Mouse (Mus musculus): Measurements from ENCODE around the gene Ncaph2. TPM values are rescaled to one million over a fixed set of nuclear protein-coding genes. Genes with fewer than 3 reads are reported as not detected.

Ncaph2 gene
- total RNA-seq, 2 experiments from 2014 or later, result 86.6 to 98.1 TPM

GRCm38 (mm10) chr15:89377938-89378828 lies 22.7 kb downstream of the Ncaph2 start:
- ATAC-seq (ENCODE audit: poor library complexity, severe bottlenecking), result no peak; the same call in 1 of the 2 replicates

DNA sequence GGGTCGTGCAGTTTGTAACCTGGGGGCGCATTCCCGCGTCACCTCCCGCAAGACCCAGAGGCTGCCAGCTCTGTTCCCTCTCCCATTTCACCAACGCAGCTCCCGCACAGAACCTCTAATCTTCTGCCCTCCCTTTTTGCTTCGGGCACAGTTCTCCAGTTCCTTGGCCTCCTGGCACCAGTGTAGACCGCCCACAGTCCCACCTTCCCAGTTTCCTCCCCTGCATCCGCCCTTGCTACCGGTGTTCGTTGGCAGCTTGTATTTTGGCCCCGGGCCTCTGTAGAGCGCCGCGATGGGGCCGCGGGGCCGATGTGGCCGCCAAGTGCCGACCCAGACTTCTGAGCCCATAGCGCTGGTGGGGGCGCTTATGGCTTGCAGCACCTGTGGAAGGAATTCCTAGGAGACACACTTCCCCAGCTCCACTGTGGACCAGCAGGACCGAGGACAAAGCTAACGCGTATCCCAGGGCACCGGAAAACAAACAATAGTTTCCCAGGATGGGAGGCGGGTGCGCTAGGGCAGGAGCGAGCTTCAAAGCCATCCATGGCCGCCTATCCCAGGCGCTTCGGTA lies 23.4 kb downstream of the Ncaph2 start, which contains the start of gene Odf3b:
Odf3b (minus strand) TSS at position 452 of the 571 bp plus-strand sequence.
- peak; percentile 30 for ATAC-seq (ENCODE audit: poor library complexity, severe bottlenecking)

DNA sequence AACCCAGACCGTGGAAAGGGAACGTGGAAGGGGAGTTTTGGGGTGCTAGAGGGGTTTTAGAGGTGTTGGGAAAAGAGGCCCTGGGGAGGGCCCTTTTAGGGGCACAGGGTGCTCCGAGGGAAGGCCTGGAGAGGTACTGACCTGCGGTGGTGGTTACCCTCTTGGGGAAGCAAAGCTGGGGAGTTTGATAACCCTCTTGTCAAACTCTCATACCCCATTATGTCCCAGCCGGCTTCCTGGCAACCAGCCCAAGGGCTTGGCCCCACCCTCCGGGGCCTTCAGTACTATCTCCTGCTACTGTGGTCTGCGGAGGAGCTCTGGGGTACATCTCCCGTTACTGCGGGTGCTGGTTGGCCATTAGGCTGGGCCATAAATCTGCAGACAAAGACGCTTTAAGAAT lies 23.9 kb downstream of the Ncaph2 start:
- ATAC-seq (ENCODE audit: poor library complexity, severe bottlenecking), result no peak

DNA sequence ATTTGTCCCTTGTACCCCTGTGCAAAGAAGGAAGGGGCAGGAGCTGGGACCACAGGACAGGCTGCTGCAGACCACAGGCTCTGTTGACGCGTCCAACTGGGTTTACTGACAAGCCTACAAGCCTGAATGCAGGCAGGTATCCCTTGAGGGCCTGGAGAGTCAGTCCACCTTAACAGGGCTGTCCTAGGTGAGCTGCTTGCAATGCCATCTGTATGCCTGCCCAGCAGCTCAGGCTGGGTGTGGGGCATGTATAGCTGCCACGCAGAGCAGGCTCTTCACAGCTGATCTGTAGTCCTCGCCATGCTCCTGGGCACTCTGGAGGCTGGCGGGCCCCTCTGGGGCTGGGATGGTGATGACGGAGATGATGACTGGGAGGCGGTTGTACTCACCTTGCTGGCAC lies 29.1 kb downstream of the Ncaph2 start, which contains the start of gene Klhdc7b:
Klhdc7b (plus strand) TSS at position 301 of the 400 bp plus-strand sequence.
- no peak for ATAC-seq (ENCODE audit: poor library complexity, severe bottlenecking)

GRCm38 (mm10) chr15:89387127-89387526 lies 31.6 kb downstream of the Ncaph2 start:
- no peak for ATAC-seq (ENCODE audit: poor library complexity, severe bottlenecking)

GRCm38 (mm10) chr15:89390081-89390480 lies 34.6 kb downstream of the Ncaph2 start:
- ATAC-seq (ENCODE audit: poor library complexity, severe bottlenecking), result no peak

DNA sequence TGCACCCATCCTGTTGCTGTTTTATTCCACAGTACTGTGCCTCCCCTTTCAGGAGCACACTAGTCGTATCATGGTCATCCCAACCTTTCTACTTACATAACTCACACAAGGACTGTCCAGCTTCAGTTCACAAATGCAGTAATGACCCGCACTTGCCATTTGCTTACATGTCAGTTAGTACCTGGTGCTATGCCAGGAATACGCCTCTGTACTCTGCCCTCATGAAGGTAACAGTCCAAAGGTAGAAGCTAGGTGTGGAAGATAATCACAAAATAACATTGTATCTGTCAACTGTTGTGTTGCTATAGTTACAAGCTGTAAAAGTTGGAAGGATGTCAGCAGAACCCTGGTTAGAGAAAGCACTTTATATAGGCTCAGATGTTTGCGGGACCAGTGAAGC lies 41.4 kb downstream of the Ncaph2 start:
- ATAC-seq (ENCODE audit: poor library complexity, severe bottlenecking), result no peak

- ATAC-seq (ENCODE audit: poor library complexity, severe bottlenecking), result no peak
Measured at GRCm38 (mm10) chr15:89398146-89398545, 42.6 kb downstream of the Ncaph2 start.

DNA sequence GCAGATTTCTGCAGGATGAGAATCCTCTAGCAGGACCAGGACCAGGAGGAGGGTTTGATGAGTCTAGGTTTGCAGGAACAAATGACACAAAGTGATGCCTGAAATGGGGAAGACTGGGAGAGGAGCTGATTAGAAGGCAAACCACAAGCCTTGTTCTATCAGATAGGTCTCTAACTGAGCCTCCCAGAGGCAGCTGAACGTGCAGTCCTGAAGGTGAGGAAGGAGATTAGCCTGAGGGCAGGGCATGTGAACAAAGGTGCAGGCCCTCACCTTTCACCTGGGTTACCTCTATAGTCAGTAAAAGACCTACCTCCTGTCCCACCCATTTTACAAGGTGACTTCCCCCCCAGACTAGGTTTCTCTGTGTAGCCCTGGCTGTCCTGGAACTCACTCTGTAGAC lies 44.2 kb downstream of the Ncaph2 start:
- ATAC-seq (ENCODE audit: poor library complexity, severe bottlenecking), result no peak

DNA sequence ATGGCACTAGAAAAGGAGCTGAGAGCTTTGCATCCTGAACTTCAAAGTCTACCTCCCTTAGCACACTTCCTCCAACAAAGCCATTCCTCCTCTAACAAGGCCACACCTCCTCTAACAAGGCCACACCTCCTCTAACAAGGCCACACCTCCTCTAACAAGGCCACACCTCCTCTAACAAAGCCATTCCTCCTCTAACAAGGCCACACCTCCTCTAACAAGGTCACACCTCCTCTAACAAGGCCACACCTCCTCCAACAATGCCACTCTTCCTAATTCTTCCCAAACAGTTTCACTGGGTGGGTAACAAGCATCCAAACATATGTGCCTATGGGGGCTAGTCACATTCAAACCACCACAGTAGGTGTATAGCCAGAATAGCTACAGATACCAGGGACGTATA lies 47.0 kb downstream of the Ncaph2 start:
- no peak for ATAC-seq (ENCODE audit: poor library complexity, severe bottlenecking)

GRCm38 (mm10) chr15:89404831-89405623 lies 49.5 kb downstream of the Ncaph2 start:
- no peak for ATAC-seq (ENCODE audit: poor library complexity, severe bottlenecking)

GRCm38 (mm10) chr15:89406691-89407090 lies 51.2 kb downstream of the Ncaph2 start:
- ATAC-seq (ENCODE audit: poor library complexity, severe bottlenecking), result no peak

DNA sequence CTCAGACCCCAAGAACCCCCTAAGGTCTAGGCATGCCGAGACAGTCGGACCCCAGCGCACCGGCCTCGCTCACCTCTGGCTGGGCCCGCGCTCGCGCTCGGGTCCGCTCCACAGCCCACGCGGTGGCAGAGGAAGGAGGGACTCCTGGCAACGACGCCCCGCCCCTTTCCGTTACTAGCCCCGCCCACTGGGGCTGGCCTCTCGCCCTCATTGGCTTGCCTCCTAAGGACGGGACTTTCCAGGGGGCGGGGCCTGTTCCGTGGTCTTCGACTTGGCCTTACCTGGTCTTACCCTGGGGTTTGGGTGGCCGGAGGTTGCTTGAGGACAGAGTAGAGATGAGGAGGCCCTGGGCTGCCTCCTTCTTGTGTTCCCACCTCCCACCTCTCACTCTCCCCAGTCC lies 54.6 kb downstream of the Ncaph2 start, which contains the start of gene Syce3:
Syce3 (minus strand) TSS at position 386 of the 400 bp plus-strand sequence.
- ATAC-seq (ENCODE audit: poor library complexity, severe bottlenecking), result no peak

- ATAC-seq (ENCODE audit: poor library complexity, severe bottlenecking), result no peak
Measured at GRCm38 (mm10) chr15:89415282-89415681, 59.8 kb downstream of the Ncaph2 start.

DNA sequence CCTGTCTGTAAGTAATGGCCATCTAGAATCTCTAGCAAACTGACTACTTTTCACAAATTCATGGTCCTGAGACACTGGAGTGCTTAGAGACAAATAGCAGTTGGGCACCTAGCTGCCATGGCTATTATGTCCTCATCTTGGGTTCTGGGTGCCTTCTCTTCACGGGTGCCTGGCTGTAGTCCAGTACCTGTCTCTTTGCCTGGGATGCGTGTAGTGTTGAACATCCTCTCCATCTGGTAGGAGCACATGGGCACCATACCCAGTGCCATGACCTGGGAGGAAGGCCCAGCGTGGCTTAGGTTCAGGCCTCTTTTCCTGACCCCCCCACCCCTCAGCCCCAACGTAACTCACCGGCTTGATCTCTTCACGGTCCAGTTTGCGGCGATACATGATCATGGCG lies 66.4 kb downstream of the Ncaph2 start:
- ATAC-seq (ENCODE audit: poor library complexity, severe bottlenecking), result no peak

Other genes with a start within 250 kb of the Ncaph2 start
- 11.0 and 15.5 TPM in 2 replicates for gene Tubgcp6, start 232.6 kb upstream of the Ncaph2 start, total RNA-seq (2015)
- 16.0 and 17.3 TPM in 2 replicates for gene Tubgcp6, start 232.6 kb upstream of the Ncaph2 start, total RNA-seq (2017)
- gene Hdac10, start 227.0 kb upstream of the Ncaph2 start, total RNA-seq (2015), result 5.3 and 7.8 TPM in 2 replicates
- gene Hdac10, start 227.0 kb upstream of the Ncaph2 start, total RNA-seq (2017), result 11.0 and 12.8 TPM in 2 replicates
- gene Mapk12, start 215.0 kb upstream of the Ncaph2 start, total RNA-seq (2015), result 0.64 and 0.65 TPM in 2 replicates
- not detected in 2 replicates for gene Mapk12, start 215.0 kb upstream of the Ncaph2 start, total RNA-seq (2017)
- 0.40 and 0.43 TPM in 2 replicates for gene Mapk11, start 206.1 kb upstream of the Ncaph2 start, total RNA-seq (2015)
- 0.24 and 0.51 TPM in 2 replicates for gene Mapk11, start 206.1 kb upstream of the Ncaph2 start, total RNA-seq (2017)
- gene Plxnb2, start 174.9 kb upstream of the Ncaph2 start, total RNA-seq (2015), result 95.9 and 101 TPM in 2 replicates
- 111 and 118 TPM in 2 replicates for gene Plxnb2, start 174.9 kb upstream of the Ncaph2 start, total RNA-seq (2017)
- 0.71 and 1.4 TPM in 2 replicates for gene Dennd6b, start 159.2 kb upstream of the Ncaph2 start, total RNA-seq (2015)
- 0.59 and 0.89 TPM in 2 replicates for gene Dennd6b, start 159.2 kb upstream of the Ncaph2 start, total RNA-seq (2017)
- gene Ppp6r2, start 144.2 kb upstream of the Ncaph2 start, total RNA-seq (2015), result 10.5 and 13.1 TPM in 2 replicates
- gene Ppp6r2, start 144.2 kb upstream of the Ncaph2 start, total RNA-seq (2017), result 11.6 and 12.4 TPM in 2 replicates
- 109 and 120 TPM in 2 replicates for gene Sbf1, start 40.4 kb upstream of the Ncaph2 start, total RNA-seq (2015)
- 40.6 and 53.5 TPM in 2 replicates for gene Sbf1, start 40.4 kb upstream of the Ncaph2 start, total RNA-seq (2017)
- gene Adm2, start 33.0 kb upstream of the Ncaph2 start, total RNA-seq (2015), result 0.16 TPM in 1 of 2 replicates, not detected in the other
- gene Adm2, start 33.0 kb upstream of the Ncaph2 start, total RNA-seq (2017), result not detected in 2 replicates
- gene Miox, start 21.3 kb upstream of the Ncaph2 start, total RNA-seq (2015), result not detected in 2 replicates
- 0.99 and 1.0 TPM in 2 replicates for gene Miox, start 21.3 kb upstream of the Ncaph2 start, total RNA-seq (2017)
- 31.0 and 31.8 TPM in 2 replicates for gene Lmf2, start 60 bp upstream of the Ncaph2 start, total RNA-seq (2015)
- gene Lmf2, start 60 bp upstream of the Ncaph2 start, total RNA-seq (2017), result 28.7 and 31.6 TPM in 2 replicates
- gene Sco2, start 18.1 kb downstream of the Ncaph2 start, total RNA-seq (2015), result 7.3 and 10.4 TPM in 2 replicates
- 3.4 and 5.7 TPM in 2 replicates for gene Sco2, start 18.1 kb downstream of the Ncaph2 start, total RNA-seq (2017)
- gene Tymp, start 21.3 kb downstream of the Ncaph2 start, total RNA-seq (2015), result not detected in 2 replicates
- gene Tymp, start 21.3 kb downstream of the Ncaph2 start, total RNA-seq (2017), result 0.07 and 0.12 TPM in 2 replicates
- not detected in 2 replicates for gene Odf3b, start 23.6 kb downstream of the Ncaph2 start, total RNA-seq (2015)
- gene Odf3b, start 23.6 kb downstream of the Ncaph2 start, total RNA-seq (2017), result not detected in 2 replicates
- gene Klhdc7b, start 29.2 kb downstream of the Ncaph2 start, total RNA-seq (2015), result not detected in 2 replicates
- not detected in 2 replicates for gene Klhdc7b, start 29.2 kb downstream of the Ncaph2 start, total RNA-seq (2017)
- gene Syce3, start 54.8 kb downstream of the Ncaph2 start, total RNA-seq (2015), result not detected in 2 replicates
- not detected in 2 replicates for gene Syce3, start 54.8 kb downstream of the Ncaph2 start, total RNA-seq (2017)
- gene Cpt1b, start 70.1 kb downstream of the Ncaph2 start, total RNA-seq (2015), result 0.82 and 1.3 TPM in 2 replicates
- 0.61 and 0.88 TPM in 2 replicates for gene Cpt1b, start 70.1 kb downstream of the Ncaph2 start, total RNA-seq (2017)
- 1.8 and 2.1 TPM in 2 replicates for gene C730034F03Rik, start 73.9 kb downstream of the Ncaph2 start, total RNA-seq (2015)
- gene C730034F03Rik, start 73.9 kb downstream of the Ncaph2 start, total RNA-seq (2017), result 7.6 and 9.2 TPM in 2 replicates
- not detected in 2 replicates for gene Gm44502, start 74.0 kb downstream of the Ncaph2 start, total RNA-seq (2015)
- gene Gm44502, start 74.0 kb downstream of the Ncaph2 start, total RNA-seq (2017), result 0.26 and 0.45 TPM in 2 replicates
- 68.2 and 74.9 TPM in 2 replicates for gene Chkb, start 74.2 kb downstream of the Ncaph2 start, total RNA-seq (2015)
- 28.6 and 29.3 TPM in 2 replicates for gene Chkb, start 74.2 kb downstream of the Ncaph2 start, total RNA-seq (2017)
- not detected in 2 replicates for gene Mapk8ip2, start 98.2 kb downstream of the Ncaph2 start, total RNA-seq (2015)
- not detected in 2 replicates for gene Mapk8ip2, start 98.2 kb downstream of the Ncaph2 start, total RNA-seq (2017)
- 9.2 and 10.1 TPM in 2 replicates for gene Arsa, start 121.7 kb downstream of the Ncaph2 start, total RNA-seq (2015)
- gene Arsa, start 121.7 kb downstream of the Ncaph2 start, total RNA-seq (2017), result 11.1 and 14.1 TPM in 2 replicates
- gene Shank3, start 143.9 kb downstream of the Ncaph2 start, total RNA-seq (2015), result 0.09 and 0.11 TPM in 2 replicates
- not detected in 2 replicates for gene Shank3, start 143.9 kb downstream of the Ncaph2 start, total RNA-seq (2017)
- not detected in 2 replicates for gene Acr, start 212.6 kb downstream of the Ncaph2 start, total RNA-seq (2015)
- not detected in 2 replicates for gene Acr, start 212.6 kb downstream of the Ncaph2 start, total RNA-seq (2017)
- gene Rabl2, start 236.2 kb downstream of the Ncaph2 start, total RNA-seq (2015), result 2.7 and 5.0 TPM in 2 replicates
- 1.1 and 1.6 TPM in 2 replicates for gene Rabl2, start 236.2 kb downstream of the Ncaph2 start, total RNA-seq (2017)